Mouse (Mus musculus) cerebellum, postnatal 4 days (tissue): ENCODE measurements around the gene Prss45.
"Not testable (repeated sequence)": the region's sequence is repeated elsewhere in the genome, so short reads cannot be mapped to it uniquely, and the experiment has no call there.

Experiments
- DNase-seq, 2 experiments: peaks; one replicate each; pipeline ENCODE4 v3.0.0; 2022; ENCODE audit warnings: low spot score in 2 of 2, mixed read lengths in 1 of 2

The Prss45 gene

GRCm38 (mm10) chr9:110834411-110834810, at the start of gene Prss45:
TSS of gene Prss45 (plus strand) at chr9:110834588.
- DNase-seq, result no peak

GRCm38 (mm10) chr9:110788169-110788568, 46.2 kb upstream of the Prss45 start:
- DNase-seq, result no peak

GRCm38 (mm10) chr9:110790462-110790861, 43.9 kb upstream of the Prss45 start:
- no peak for DNase-seq

GRCm38 (mm10) chr9:110797013-110797412, 37.4 kb upstream of the Prss45 start:
- DNase-seq, result no peak

- no peak for DNase-seq
These were observed 36.5 kb upstream of the Prss45 start, which contains the start of gene Prss42 for GRCm38 (mm10) chr9:110797866-110798265. TSS of gene Prss42 (plus strand) at chr9:110798166.

- no peak for DNase-seq
These were observed 33.4 kb upstream of the Prss45 start for GRCm38 (mm10) chr9:110800834-110801479.

GRCm38 (mm10) chr9:110803294-110803693, 31.1 kb upstream of the Prss45 start:
- DNase-seq, result no peak

GRCm38 (mm10) chr9:110810051-110810450, 24.3 kb upstream of the Prss45 start:
- no peak for DNase-seq

- no peak for DNase-seq
These were observed 20.6 kb upstream of the Prss45 start, which contains the start of gene Prss44 for GRCm38 (mm10) chr9:110813789-110814188. TSS of gene Prss44 (plus strand) at chr9:110813994.

GRCm38 (mm10) chr9:110820546-110820945, 13.8 kb upstream of the Prss45 start:
- not testable (repeated sequence) for DNase-seq

- DNase-seq, result no peak
These were observed 13.0 kb upstream of the Prss45 start for GRCm38 (mm10) chr9:110821436-110821835.

- no peak for DNase-seq
These were observed 9.0 kb upstream of the Prss45 start for GRCm38 (mm10) chr9:110825426-110825825.

GRCm38 (mm10) chr9:110825832-110826231, 8.6 kb upstream of the Prss45 start:
- no peak for DNase-seq

GRCm38 (mm10) chr9:110826390-110826789, 8.0 kb upstream of the Prss45 start, which contains the start of gene Prss43:
TSS of gene Prss43 (plus strand) at chr9:110826690.
- no peak for DNase-seq

- no peak for DNase-seq
These were observed 1.4 kb upstream of the Prss45 start for GRCm38 (mm10) chr9:110833021-110833420.

- no peak for DNase-seq
These were observed 573 bp downstream of the Prss45 start for GRCm38 (mm10) chr9:110834961-110835360.

- no peak for DNase-seq
These were observed 1.7 kb downstream of the Prss45 start for GRCm38 (mm10) chr9:110836112-110836511.

GRCm38 (mm10) chr9:110840905-110841304, 6.5 kb downstream of the Prss45 start:
- no peak for DNase-seq

GRCm38 (mm10) chr9:110841438-110841837, 7.0 kb downstream of the Prss45 start:
- DNase-seq, result no peak

- DNase-seq, result no peak
These were observed 9.8 kb downstream of the Prss45 start, which contains the start of gene Prss46 for GRCm38 (mm10) chr9:110844206-110844605. TSS of gene Prss46 (plus strand) at chr9:110844506.

- DNase-seq, result no peak
These were observed 14.8 kb downstream of the Prss45 start for GRCm38 (mm10) chr9:110849162-110849561.

GRCm38 (mm10) chr9:110855903-110856302, 21.5 kb downstream of the Prss45 start:
- no peak for DNase-seq

GRCm38 (mm10) chr9:110856920-110857319, 22.5 kb downstream of the Prss45 start:
- no peak for DNase-seq
